Mouse (Mus musculus) heart, embryonic 15.5 days (tissue): ENCODE measurements at regions not wholly inside any gene's neighbourhood (a gene's known extent, or its start where the extent isn't known, plus 50 kb on each side); places are given as distances from the start of the nearest gene placed in this dataset.

Experiments used
- ATAC-seq: fragments of 200-750 bp; cut with Nextera tagmentation; replicated peaks from 2 replicates; pipeline ENCODE4 v1.8.0; 2017; ENCODE audit warnings: low read depth, moderate TSS enrichment; ENCODE audit not compliant: insufficient number of reproducible peaks, insufficient read depth, low FRiP score
- H3K27ac ChIP-seq: fragments of 300-500 bp; sonication (generic); 2 replicates; pipeline ENCODE4 v1.5.1; 2015; ENCODE audit warnings: mild to moderate bottlenecking, inconsistent platforms
- H3K27me3 ChIP-seq: fragments of 300-500 bp; sonication (generic); 2 replicates; pipeline ENCODE4 v1.6.1; 2015; ENCODE audit warnings: inconsistent platforms
- H3K36me3 ChIP-seq: fragments of 300-500 bp; sonication (generic); 2 replicates; pipeline ENCODE4 v1.6.1; 2015; ENCODE audit warnings: mild to moderate bottlenecking, inconsistent platforms
- H3K4me1 ChIP-seq: fragments of 300-500 bp; sonication (generic); replicated peaks from 2 replicates; pipeline ENCODE4 v1.6.1; 2015; ENCODE audit warnings: inconsistent platforms
- H3K4me2 ChIP-seq: fragments of 300-500 bp; sonication (generic); 2 replicates; pipeline ENCODE4 v1.6.1; 2015; ENCODE audit warnings: inconsistent platforms, mild to moderate bottlenecking, moderate library complexity
- H3K4me3 ChIP-seq: fragments of 300-500 bp; sonication (generic); 2 replicates; pipeline ENCODE4 v1.5.1; 2015; ENCODE audit warnings: mild to moderate bottlenecking, inconsistent platforms
- H3K9ac ChIP-seq: fragments of 300-500 bp; sonication (generic); 2 replicates; pipeline ENCODE4 v1.6.1; 2015; ENCODE audit warnings: mild to moderate bottlenecking, inconsistent platforms
- H3K9me3 ChIP-seq: fragments of 300-500 bp; sonication (generic); replicated peaks from 2 replicates; pipeline ENCODE4 v1.6.1; 2016; ENCODE audit warnings: inconsistent platforms
- WGBS: fragments of 180-500 bp; shearing (Covaris S2); methylation state at CpG from one replicate; pipeline ENCODE4 v1.1.7; 2015; ENCODE audit warnings: mixed read lengths; 5-methylcytosine and 5-hydroxymethylcytosine counted together

DNA sequence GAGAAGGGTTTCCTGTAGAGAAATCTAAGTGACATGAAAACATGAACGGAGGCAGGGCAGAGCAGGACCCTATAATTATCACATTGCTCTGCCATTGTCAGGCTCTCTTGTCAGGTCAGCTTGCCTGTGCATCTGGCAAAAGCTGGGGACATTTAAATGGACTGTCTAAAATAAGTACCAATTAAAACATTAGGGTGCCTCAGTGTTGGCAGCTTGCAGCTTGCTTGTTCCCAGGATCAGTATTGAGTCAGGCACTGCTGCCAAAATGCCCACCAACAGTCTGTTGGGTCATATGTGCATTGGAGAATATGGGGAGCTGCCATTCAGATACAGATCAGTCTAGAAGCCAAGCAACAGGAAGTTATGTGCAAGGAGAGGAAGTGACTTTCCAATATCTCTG, 349.5 kb upstream of the B3gat1 start:
- WGBS = 53% methylated on average over 1 of the region's 1 CpGs
- no peaks in the 10 kb centered on the region for H3K4me1 ChIP-seq
- no peak overlapping the region for H3K9ac ChIP-seq
- H3K27ac ChIP-seq = no peak overlapping the region
- no peak overlapping the region for H3K4me2 ChIP-seq
- ATAC-seq = no peak
- no peaks in the 10 kb centered on the region for H3K36me3 ChIP-seq
- no peaks in the 10 kb centered on the region for H3K27me3 ChIP-seq
- no peak overlapping the region for H3K4me3 ChIP-seq
- no peaks in the 10 kb centered on the region for H3K9me3 ChIP-seq

DNA sequence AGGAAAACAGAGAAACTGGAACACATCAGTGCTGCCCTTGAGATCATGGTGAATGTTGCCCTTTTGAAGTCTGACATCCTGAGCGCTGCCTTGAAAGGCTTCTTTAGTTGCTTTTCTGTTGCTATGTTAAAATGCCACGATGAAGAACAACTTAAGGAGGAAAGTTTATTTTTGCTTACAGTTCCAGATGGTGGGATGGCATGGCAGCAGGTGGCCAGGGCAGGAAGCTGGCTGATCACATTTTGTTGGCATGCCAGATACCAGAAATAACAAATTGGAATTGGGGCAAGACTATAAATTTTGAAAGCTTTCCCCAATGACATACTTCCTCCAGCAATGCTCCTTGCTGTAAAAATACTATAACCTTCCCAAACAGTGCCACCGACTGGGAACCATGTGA, 334.9 kb upstream of the B3gat1 start:
- H3K27me3 ChIP-seq = no peaks in the 10 kb centered on the region
- no peak overlapping the region for H3K27ac ChIP-seq
- H3K4me2 ChIP-seq = no peak overlapping the region
- 70% methylated on average over 3 of the region's 3 CpGs for WGBS
- no peak overlapping the region for H3K4me3 ChIP-seq
- ATAC-seq = no peak
- no peaks in the 10 kb centered on the region for H3K4me1 ChIP-seq
- no peaks in the 10 kb centered on the region for H3K9me3 ChIP-seq
- H3K36me3 ChIP-seq = no peaks in the 10 kb centered on the region
- H3K9ac ChIP-seq = no peak overlapping the region

DNA sequence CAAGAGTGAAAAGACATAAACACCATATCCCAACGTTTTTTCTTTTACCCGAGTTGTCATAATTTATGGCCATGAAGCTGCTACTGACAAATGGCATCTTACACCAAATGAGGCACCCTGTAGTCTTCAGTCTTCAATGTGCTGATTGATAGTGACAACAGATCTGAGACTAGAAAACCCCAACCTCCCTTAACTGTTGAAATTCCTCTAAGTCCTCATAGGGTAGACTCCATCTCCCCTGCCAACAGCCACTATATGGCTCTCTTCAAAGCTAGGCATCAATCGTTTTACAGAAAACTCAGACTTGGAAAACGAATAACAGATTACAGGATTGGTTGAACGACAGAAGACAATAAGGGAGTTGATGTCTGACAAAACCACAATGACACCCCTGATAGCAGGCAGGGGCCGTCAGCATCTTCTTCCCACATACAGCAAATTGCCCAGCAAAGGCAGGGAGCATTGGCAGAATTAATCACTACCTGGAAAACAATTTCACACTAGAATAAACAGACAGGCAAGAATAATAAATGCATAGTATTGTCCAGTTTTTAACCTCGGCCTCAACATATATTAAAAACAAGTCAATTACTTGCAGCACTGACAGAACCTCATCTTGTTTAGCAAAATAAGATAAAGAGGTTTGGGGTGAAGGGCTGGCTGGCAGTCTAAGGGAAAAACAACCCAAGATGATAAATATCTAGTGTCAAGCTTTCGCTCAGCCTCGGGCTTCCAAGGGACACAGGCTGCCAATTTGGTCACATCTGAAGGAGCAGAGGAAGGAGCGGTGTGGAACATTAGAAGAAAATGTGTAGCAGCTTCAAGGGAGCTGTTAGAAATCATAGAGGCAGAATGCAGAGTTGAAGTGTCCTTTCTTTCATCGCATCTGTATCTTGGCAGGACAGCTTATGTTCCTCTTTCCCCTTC, 310.4 kb upstream of the B3gat1 start:
- ATAC-seq = no peak
- Histone ChIP-seq H3K4me1 (no peaks in the 10 kb centered on the region), H3K4me2 (no peak overlapping the region), H3K27me3 (no peaks in the 10 kb centered on the region), H3K9me3 (no peaks in the 10 kb centered on the region), H3K27ac (no peak overlapping the region), H3K9ac (no peak overlapping the region), H3K36me3 (no peaks in the 10 kb centered on the region), H3K4me3 (no peak overlapping the region)
- 56% methylated on average over 11 of the region's 11 CpGs for WGBS

DNA sequence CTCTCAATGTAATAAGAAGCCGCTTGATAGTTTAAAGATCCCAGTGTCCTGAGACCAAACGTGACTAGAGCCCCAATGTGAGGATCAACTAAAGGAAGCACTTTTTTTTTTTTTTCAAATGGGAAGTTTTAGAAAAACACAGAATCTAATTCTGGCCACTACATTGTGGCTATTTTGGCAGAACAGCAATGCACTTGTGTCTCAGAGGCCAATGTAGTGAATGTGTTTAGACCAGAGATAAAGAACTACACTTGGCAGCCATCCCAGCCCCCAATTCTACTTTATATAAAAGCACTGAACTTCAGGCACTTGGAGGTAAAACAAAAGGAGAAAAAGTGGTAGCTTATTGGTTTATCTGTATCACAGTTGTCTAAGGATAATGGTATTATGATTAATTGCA, 298.0 kb upstream of the B3gat1 start:
- Histone ChIP-seq H3K36me3 (no peaks in the 10 kb centered on the region), H3K4me2 (no peak overlapping the region), H3K9me3 (no peaks in the 10 kb centered on the region), H3K4me3 (no peak overlapping the region), H3K4me1 (0 out of 2 replicates have a peak, but pooled peaks cover 3% of the 10 kb centered on the region), H3K27ac (no peak overlapping the region), H3K9ac (no peak overlapping the region), H3K27me3 (no peaks in the 10 kb centered on the region)
- no peak for ATAC-seq
- WGBS = 62% methylated on average over 2 of the region's 2 CpGs

DNA sequence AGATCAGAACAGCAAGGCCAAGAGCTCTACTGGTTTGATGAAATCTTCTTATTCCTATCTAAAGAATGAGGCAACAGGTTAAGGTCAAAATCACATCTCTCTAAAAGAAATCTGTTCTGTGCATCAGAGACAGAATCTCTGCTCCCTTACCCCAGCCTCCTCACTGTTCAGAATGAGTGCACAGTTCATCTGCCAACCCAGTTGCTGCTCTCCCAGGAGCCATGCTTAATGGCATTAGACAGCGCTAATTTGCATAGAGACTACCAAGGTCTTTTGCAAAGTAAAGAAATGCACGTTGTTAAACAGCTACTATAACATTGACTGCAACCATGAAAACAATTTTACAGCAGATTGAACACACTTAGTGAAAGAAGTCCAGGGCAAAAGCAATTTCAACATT, 296.3 kb upstream of the B3gat1 start:
- Histone ChIP-seq H3K27ac (no peak overlapping the region), H3K9me3 (no peaks in the 10 kb centered on the region), H3K4me2 (no peak overlapping the region), H3K36me3 (no peaks in the 10 kb centered on the region), H3K9ac (no peak overlapping the region), H3K4me1 (0 out of 2 replicates have a peak, but pooled peaks cover 3% of the 10 kb centered on the region), H3K4me3 (no peak overlapping the region), H3K27me3 (no peaks in the 10 kb centered on the region)
- no peak for ATAC-seq
- 61% methylated on average over 2 of the region's 2 CpGs for WGBS

DNA sequence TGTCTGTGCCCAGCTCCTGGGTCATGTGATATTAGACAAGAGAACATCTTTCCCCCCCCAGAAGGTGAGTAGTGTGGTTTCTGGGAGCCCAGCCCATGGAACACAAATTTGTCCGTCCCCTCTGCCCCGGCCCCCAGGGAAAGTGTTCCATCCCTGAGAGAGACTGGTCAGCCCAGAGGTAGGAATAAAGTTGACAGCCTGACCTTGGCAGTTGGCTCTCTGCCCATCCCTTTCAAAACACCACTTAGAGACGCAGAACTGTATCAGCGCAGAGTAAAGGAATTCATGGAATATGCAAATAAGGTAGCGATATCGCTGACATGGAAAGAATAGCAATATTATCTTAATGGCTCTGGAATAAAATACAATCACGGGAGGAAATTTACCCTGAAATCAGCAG, 279.6 kb upstream of the B3gat1 start:
- Histone ChIP-seq H3K36me3 (no peaks in the 10 kb centered on the region), H3K4me1 (peaks cover 12% of the 10 kb centered on the region), H3K9ac (no peak overlapping the region), H3K4me3 (no peak overlapping the region), H3K27me3 (no peaks in the 10 kb centered on the region), H3K27ac (peak overlapping the region; percentile 45), H3K4me2 (peak overlapping the region; percentile 36), H3K9me3 (no peaks in the 10 kb centered on the region)
- 0 out of 2 replicates have a peak, but pooled peaks have one; percentile 43 for ATAC-seq
- WGBS = 38% methylated on average over 7 of the region's 7 CpGs

DNA sequence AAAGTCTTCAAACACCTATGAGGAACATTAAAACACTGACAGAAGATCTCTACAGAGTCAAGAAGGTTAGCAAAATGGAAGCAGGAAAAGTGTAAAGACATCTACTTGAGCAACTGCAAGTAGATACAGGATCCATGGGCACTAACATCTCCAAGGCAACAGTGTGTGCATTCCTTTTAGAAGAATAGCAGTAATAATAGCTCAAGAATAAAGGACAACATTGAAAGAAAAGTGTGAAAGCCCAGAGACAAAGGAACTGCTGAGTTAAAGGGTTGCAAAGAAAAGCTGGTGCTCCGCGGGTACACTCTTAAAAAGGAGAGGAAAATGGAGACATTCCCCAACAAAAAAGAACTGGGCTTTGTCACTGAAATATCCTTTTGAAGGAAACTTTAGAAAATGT, 272.4 kb upstream of the B3gat1 start:
- no peak for ATAC-seq
- Histone ChIP-seq H3K9ac (no peak overlapping the region), H3K36me3 (no peaks in the 10 kb centered on the region), H3K27ac (no peak overlapping the region), H3K4me3 (no peak overlapping the region), H3K4me1 (no peaks in the 10 kb centered on the region), H3K4me2 (no peak overlapping the region), H3K27me3 (no peaks in the 10 kb centered on the region), H3K9me3 (no peaks in the 10 kb centered on the region)
- WGBS = 78% methylated on average over 2 of the region's 2 CpGs

DNA sequence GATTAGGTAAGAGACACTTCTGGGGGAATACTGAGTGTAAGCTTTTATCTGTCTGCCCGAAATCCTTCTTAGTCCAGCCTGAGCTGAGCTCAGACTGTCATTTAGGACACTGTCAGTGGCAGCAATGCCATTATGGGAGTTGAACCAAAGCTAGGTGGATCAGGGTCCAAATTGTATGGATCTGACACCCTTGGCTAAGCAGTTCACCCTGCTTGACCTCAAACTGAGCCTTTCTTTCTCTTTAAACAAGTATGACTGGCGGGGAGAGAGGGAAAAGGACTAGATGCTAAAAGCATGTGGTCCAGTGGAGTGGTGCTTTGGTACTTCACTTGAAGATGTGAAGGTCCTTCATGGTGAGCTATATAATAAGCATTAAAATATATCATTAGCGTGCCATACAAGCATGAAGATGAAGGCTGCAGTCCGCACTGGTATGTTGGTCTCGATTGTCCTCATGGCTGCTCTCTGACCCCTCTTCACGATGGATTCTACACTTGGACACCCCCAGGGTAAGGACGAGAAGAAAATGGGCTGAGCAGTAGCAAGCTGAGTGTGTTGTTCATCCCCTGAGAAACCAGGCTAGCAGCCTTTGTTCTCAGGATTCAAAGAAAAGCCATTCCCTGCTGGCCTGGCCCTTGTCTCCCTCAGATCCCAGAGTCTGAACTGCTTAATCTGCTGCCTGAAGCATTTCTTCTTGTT, 262.7 kb upstream of the B3gat1 start:
- 75% methylated on average over 7 of the region's 7 CpGs for WGBS
- no peaks in the 10 kb centered on the region for H3K27me3 ChIP-seq
- no peak overlapping the region for H3K27ac ChIP-seq
- H3K36me3 ChIP-seq = no peaks in the 10 kb centered on the region
- no peaks in the 10 kb centered on the region for H3K4me1 ChIP-seq
- H3K9me3 ChIP-seq = no peaks in the 10 kb centered on the region
- H3K4me2 ChIP-seq = no peak overlapping the region
- no peak overlapping the region for H3K4me3 ChIP-seq
- ATAC-seq = no peak
- H3K9ac ChIP-seq = no peak overlapping the region

DNA sequence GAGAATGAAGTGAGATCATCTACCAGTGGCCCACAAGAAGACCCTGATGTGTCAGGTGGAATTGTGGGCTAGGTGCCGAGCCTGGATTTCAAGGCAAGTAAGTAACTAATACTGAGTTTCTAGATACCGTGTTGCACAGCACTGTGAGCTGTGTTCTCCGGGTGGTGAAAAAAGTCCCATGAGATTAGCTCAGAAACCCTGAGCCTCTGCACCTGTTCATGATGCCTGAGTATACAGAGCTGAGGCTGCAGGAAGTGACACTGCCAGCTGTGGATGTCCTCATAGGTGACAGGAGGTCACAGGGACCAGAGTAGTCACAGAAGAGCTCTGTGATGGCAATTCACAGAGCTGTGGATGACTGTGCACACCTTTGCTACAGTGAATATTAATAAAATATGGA, 257.2 kb upstream of the B3gat1 start:
- Histone ChIP-seq H3K36me3 (no peaks in the 10 kb centered on the region), H3K9me3 (no peaks in the 10 kb centered on the region), H3K9ac (no peak overlapping the region), H3K4me1 (no peaks in the 10 kb centered on the region), H3K27me3 (no peaks in the 10 kb centered on the region), H3K4me3 (no peak overlapping the region), H3K4me2 (no peak overlapping the region), H3K27ac (no peak overlapping the region)
- WGBS = 86% methylated on average over 3 of the region's 3 CpGs
- ATAC-seq = no peak

DNA sequence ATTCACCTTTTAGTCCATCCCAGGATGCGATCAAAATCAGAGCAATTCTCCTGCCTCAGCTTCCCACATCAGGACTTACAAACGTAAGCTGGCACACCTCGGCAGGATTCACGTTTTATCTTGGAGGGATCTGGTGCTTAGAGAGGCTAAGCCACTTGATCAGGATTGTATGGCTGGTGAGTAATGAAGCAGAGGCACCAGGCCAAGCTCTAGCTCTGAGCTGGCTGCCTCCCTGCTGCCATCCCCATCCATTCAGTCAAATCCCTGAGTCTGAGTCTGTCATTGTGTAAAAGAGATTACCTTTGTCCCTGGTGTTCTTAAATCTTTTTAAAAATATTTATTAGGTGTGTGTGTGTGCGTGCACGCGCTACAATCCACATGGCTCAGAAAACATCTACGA, 252.6 kb upstream of the B3gat1 start:
- no peak overlapping the region for H3K4me2 ChIP-seq
- H3K36me3 ChIP-seq = no peaks in the 10 kb centered on the region
- H3K4me3 ChIP-seq = no peak overlapping the region
- no peaks in the 10 kb centered on the region for H3K9me3 ChIP-seq
- H3K27me3 ChIP-seq = no peaks in the 10 kb centered on the region
- no peak for ATAC-seq
- no peaks in the 10 kb centered on the region for H3K4me1 ChIP-seq
- H3K27ac ChIP-seq = no peak overlapping the region
- WGBS = 77% methylated on average over 8 of the region's 8 CpGs
- no peak overlapping the region for H3K9ac ChIP-seq

DNA sequence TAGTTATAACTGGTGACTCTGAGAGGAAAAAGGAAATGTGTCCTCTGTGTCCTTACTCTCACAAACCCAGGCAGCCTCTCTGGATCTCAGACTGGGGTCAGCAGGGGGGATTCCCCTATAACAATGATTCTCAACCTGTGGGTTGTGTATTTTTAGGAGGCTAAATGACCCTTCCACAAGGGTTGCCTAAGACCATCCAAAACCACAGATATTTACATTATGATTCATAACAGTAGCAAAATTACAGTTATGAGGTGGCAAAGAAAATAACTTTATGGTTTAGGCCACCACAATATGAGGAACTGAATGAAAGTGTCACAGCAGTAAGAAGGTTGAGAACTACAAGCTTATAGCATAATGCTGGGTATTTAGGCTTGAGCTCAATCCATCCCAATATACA, 251.6 kb upstream of the B3gat1 start:
- Histone ChIP-seq H3K27me3 (no peaks in the 10 kb centered on the region), H3K9me3 (no peaks in the 10 kb centered on the region), H3K36me3 (no peaks in the 10 kb centered on the region), H3K9ac (no peak overlapping the region), H3K4me1 (no peaks in the 10 kb centered on the region), H3K27ac (no peak overlapping the region), H3K4me2 (no peak overlapping the region), H3K4me3 (no peak overlapping the region)
- ATAC-seq = no peak

DNA sequence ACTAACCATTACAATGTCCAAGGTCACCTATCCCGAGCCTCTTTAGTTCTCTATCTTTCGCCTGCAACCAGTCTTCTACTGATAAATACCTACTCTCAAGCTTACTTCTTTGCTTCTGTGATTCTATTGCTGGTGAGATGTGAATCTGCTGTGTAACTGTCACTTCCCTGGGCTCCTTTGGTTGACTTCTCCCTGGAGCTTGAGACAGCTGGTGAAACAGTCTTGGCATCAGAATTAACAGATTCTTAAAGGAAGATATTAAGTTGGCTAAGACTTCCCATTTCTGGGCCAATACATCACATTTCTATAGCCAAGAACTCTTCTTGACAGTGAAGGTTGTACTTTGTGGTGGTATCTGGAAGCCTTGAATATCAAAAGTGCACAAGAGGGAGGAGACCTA, 239.8 kb upstream of the B3gat1 start:
- Histone ChIP-seq H3K9ac (no peak overlapping the region), H3K4me3 (no peak overlapping the region), H3K4me2 (no peak overlapping the region), H3K9me3 (no peaks in the 10 kb centered on the region), H3K27me3 (no peaks in the 10 kb centered on the region), H3K4me1 (no peaks in the 10 kb centered on the region), H3K36me3 (no peaks in the 10 kb centered on the region), H3K27ac (no peak overlapping the region)
- ATAC-seq = no peak
- whole genome bisulfite sequencing = 74% methylated on average over 2 of the region's 2 CpGs
